Mouse (Mus musculus): Measurements from ENCODE around the gene Cytip. TPM values are rescaled to one million over a fixed set of nuclear protein-coding genes. Genes with fewer than 3 reads are reported as not detected.

Cytip gene
- total RNA-seq (2023; ENCODE audit: inconsistent age) = 499 to 540 TPM (median 516 TPM) in 4 replicates

GRCm38 (mm10) chr2:58195346-58195745 is at the start of gene Cytip:
Gene Cytip, minus strand, starts transcription at chr2:58195532.

Other genes with a start within 250 kb of the Cytip start
- not detected in 4 replicates for gene Galnt5, start 197.6 kb downstream of the Cytip start, total RNA-seq (2023; ENCODE audit: inconsistent age)
- not detected in 4 replicates for gene Ermn, start 142.7 kb downstream of the Cytip start, total RNA-seq (2023; ENCODE audit: inconsistent age)
- not detected in 4 replicates for gene Acvr1c, start 162.4 kb upstream of the Cytip start, total RNA-seq (2023; ENCODE audit: inconsistent age)

Measured in B cell, adult (primary cell).